Mouse (Mus musculus) splenic B cell, adult 2 months (primary cell): ENCODE data around the gene Gm42791.

Experiments
- DNase-seq: peaks from one replicate; pipeline ENCODE4 v3.0.0-alpha.2; 2011; ENCODE audit warnings: low read depth, low spot score
- H3K27me3 ChIP-seq: 2 replicates; pipeline ENCODE4 v1.6.1; 2012; ENCODE audit warnings: mild to moderate bottlenecking, low read length, moderate library complexity, mixed read lengths; ENCODE audit not compliant: control insufficient read depth, poor library complexity, insufficient read depth, severe bottlenecking
- H3K36me3 ChIP-seq: 2 replicates; pipeline ENCODE4 v1.6.1; 2012; ENCODE audit warnings: mild to moderate bottlenecking, low read length, moderate library complexity, mixed read lengths; ENCODE audit not compliant: control insufficient read depth, poor library complexity, insufficient read depth, severe bottlenecking

Gm42791 gene

GRCm38 (mm10) chr5:148956898-148957535 lies 37.9 kb downstream of the Gm42791 start:
- no peaks in the 10 kb centered on the region for H3K27me3 ChIP-seq
- no peaks in the 10 kb centered on the region for H3K36me3 ChIP-seq
- DNase-seq = no peak

GRCm38 (mm10) chr5:148956091-148956490 lies 38.9 kb downstream of the Gm42791 start:
- Histone ChIP-seq H3K27me3 (no peaks in the 10 kb centered on the region), H3K36me3 (no peaks in the 10 kb centered on the region)
- DNase-seq = no peak

- H3K36me3 ChIP-seq = no peaks in the 10 kb centered on the region
- H3K27me3 ChIP-seq = no peaks in the 10 kb centered on the region
Measured at GRCm38 (mm10) chr5:148955575-148955974, 39.4 kb downstream of the Gm42791 start.

GRCm38 (mm10) chr5:148954314-148955060 lies 40.5 kb downstream of the Gm42791 start:
- no peak for DNase-seq
- Histone ChIP-seq H3K36me3 (no peaks in the 10 kb centered on the region), H3K27me3 (no peaks in the 10 kb centered on the region)

More at GRCm38 (mm10) chr5:148955575-148955974, 39.4 kb downstream of the Gm42791 start:
- no peak for DNase-seq

- Histone ChIP-seq H3K36me3 (no peaks in the 10 kb centered on the region), H3K27me3 (no peaks in the 10 kb centered on the region)
- DNase-seq = no peak
Measured at GRCm38 (mm10) chr5:148953098-148953497, 41.8 kb downstream of the Gm42791 start.

- DNase-seq = peak; percentile 83
- Histone ChIP-seq H3K27me3 (no peaks in the 10 kb centered on the region), H3K36me3 (no peaks in the 10 kb centered on the region)
Measured at GRCm38 (mm10) chr5:148952419-148952818, 42.5 kb downstream of the Gm42791 start.

GRCm38 (mm10) chr5:148951360-148951759 lies 43.6 kb downstream of the Gm42791 start:
- DNase-seq = no peak
- Histone ChIP-seq H3K36me3 (no peaks in the 10 kb centered on the region), H3K27me3 (no peaks in the 10 kb centered on the region)

GRCm38 (mm10) chr5:148950064-148950463 lies 44.9 kb downstream of the Gm42791 start:
- Histone ChIP-seq H3K36me3 (no peaks in the 10 kb centered on the region), H3K27me3 (no peaks in the 10 kb centered on the region)
- DNase-seq = peak; percentile 29

GRCm38 (mm10) chr5:148948577-148948976 lies 46.4 kb downstream of the Gm42791 start:
- no peaks in the 10 kb centered on the region for H3K36me3 ChIP-seq
- peak; percentile 61 for DNase-seq
- no peaks in the 10 kb centered on the region for H3K27me3 ChIP-seq

- H3K27me3 ChIP-seq = no peaks in the 10 kb centered on the region
- H3K36me3 ChIP-seq = no peaks in the 10 kb centered on the region
- peak; percentile 49 for DNase-seq
Measured at GRCm38 (mm10) chr5:148947412-148947811, 47.5 kb downstream of the Gm42791 start.

- H3K36me3 ChIP-seq = no peaks in the 10 kb centered on the region
- peak; percentile 56 for DNase-seq
- no peaks in the 10 kb centered on the region for H3K27me3 ChIP-seq
Measured at GRCm38 (mm10) chr5:148946787-148947186, 48.2 kb downstream of the Gm42791 start.

- H3K36me3 ChIP-seq = no peaks in the 10 kb centered on the region
- peak; percentile 73 for DNase-seq
- H3K27me3 ChIP-seq = no peaks in the 10 kb centered on the region
Measured at GRCm38 (mm10) chr5:148945735-148946134, 49.2 kb downstream of the Gm42791 start.

GRCm38 (mm10) chr5:148944024-148944423 lies 50.9 kb downstream of the Gm42791 start:
- Histone ChIP-seq H3K36me3 (no peaks in the 10 kb centered on the region), H3K27me3 (no peaks in the 10 kb centered on the region)
- no peak for DNase-seq

- Histone ChIP-seq H3K36me3 (no peaks in the 10 kb centered on the region), H3K27me3 (no peaks in the 10 kb centered on the region)
- no peak for DNase-seq
Measured at GRCm38 (mm10) chr5:148943444-148943843, 51.5 kb downstream of the Gm42791 start.

GRCm38 (mm10) chr5:148942957-148943356 lies 52.0 kb downstream of the Gm42791 start:
- no peaks in the 10 kb centered on the region for H3K36me3 ChIP-seq
- no peaks in the 10 kb centered on the region for H3K27me3 ChIP-seq
- DNase-seq = no peak
